Mouse (Mus musculus): Measurements from ENCODE around the gene Tspo2.

GRCm38 (mm10) chr17:48418174-48418573 lies 33.1 kb downstream of the Tspo2 start:
- TF ChIP-seq EP300 (IDR thresholded peaks at IDR 0.05; ENCODE audit: low read depth) (no peak), CTCF (IDR thresholded peaks at IDR 0.05; ENCODE audit: low read depth) (no peak)

All from liver, embryonic 14.5 days (tissue).